Mouse (Mus musculus): ENCODE results near the gene Ryr2.
"Not testable (repeated sequence)": the region's sequence is repeated elsewhere in the genome, so short reads cannot be mapped to it uniquely, and the experiment has no call there.

Ryr2 gene

DNA sequence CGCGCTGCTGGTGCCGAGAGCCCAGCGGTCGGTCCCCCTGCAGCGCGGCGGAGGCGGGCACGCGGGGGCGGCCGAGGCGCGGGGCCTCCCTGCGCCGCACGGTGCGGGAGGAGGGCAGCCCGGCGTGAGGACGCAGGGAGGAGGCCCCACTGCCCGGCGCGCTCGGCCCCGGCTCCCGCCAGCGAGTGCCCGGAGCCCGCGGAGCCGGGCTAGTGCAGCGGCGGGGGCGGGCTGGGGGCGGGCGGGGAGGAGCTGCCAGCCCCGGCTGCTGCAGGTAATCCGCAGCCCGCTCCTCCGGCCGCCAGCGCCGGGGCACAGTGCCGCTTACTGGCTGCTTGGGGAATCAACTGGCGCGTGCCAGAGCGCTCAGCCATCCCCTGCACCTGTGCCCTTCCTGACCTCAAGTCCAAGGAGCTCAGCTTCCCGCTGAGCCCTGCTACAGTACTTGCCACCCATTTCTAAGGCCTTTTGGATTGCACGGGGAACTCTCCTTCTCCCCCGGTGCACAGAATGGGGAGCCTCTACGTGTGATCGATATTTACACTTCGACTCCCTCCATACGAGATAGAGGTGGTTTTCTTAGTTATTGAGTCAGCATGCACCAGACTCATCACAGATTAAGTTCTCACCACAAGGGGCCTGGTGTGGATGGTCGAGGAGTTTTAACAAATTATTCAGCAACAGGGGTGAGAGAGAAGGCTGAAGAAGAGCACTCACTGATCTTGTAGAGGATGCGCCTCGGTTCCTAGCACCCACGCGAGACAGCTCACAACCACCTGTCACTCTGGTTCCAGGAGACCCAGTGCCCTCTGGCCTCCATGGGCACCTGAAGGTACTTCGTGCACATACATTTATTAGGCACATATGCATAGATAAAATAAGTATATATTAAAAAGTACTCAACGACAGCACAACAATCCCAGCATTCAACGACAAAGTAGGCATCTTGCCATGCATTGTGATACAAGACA is at the start of gene Ryr2:
TSS of gene Ryr2 (minus strand) at position 284 of the 971 bp plus-strand sequence.
- DNase-seq, result peak; percentile 74

DNA sequence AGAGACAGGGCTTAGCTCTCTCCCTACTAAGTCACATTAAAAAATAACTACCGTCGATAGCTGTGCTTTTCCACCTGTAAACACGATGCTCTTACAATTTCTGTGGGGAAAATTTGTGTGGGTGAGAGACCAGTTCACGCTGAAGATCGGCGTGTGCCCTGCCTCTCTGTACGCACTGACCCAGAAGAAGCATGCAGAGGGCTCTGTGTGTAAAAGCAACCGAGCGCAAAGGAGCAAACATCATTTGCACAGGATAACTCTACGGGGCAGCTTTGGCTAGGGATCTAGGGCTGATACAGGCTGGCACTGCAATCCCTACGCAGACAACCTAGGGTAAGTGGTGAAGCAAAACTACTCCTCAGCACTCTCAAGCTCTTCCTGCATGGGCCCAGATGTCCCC is 47.2 kb upstream of the Ryr2 start:
- DNase-seq, result no peak

DNA sequence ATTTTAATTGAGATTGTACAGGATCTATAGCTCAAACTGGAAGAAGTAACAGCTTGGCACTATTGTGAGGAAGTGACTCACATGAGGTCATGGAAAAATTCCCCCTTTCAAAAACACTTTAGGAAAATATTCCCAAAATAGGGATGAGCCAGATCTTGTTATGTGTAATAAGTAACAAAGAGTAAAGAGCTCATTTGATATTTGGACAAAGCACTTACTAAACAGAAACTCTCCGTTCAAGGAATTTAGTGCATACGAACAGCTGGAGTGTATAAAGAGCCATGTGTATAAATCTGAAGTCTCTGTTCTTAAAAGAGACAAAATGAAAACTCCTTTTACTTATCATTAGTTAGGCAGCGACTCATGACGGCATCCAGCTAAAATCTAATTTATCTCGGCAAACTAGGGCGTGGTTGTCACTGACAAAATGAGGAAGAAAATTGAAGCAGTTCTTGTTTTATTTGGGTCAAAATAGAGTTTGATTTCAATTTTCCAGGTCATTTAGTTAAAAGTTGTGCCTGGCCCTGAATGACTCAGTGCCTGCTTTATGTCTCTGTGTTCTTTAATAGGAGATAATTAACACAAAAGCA is 40.3 kb upstream of the Ryr2 start:
- no peak for DNase-seq

DNA sequence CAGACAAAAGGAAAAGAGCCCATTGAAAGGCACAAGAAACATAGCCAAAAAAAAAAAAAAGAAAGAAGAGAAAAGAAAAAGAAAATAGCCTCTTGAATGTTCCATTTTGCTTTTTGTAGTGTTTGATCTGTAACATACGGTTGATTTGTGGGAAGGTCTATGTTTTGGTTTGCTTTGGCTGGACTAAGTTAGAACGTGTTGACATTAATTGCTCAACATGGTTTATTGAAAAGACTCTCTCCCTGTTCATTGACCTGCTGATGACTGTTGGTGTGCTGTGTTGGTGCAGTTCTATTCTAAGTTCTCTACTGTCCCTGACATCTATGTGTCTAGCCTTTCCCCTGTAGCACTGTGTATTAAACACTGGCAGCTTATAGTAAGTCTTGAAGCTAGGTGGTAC is 39.7 kb upstream of the Ryr2 start:
- DNase-seq, result no peak

DNA sequence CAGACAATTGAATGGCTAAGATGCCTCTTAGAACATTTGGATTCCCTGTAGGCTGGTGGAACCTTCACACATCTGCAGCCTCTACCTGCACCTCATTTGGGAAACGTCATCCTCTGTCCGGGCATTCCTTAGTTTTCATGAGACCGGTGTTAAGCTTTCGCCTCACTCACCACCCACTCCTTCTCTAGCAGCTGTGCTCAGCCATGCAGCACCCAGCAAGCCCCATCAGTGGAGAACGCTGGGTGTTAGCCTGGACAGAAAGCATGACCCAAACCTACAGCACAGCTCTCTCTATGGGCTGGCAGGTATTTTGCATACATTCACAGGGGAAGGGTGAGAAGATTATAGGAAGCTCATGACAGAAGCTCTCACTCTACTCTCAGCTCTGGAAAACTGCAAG is 36.6 kb upstream of the Ryr2 start:
- no peak for DNase-seq

DNA sequence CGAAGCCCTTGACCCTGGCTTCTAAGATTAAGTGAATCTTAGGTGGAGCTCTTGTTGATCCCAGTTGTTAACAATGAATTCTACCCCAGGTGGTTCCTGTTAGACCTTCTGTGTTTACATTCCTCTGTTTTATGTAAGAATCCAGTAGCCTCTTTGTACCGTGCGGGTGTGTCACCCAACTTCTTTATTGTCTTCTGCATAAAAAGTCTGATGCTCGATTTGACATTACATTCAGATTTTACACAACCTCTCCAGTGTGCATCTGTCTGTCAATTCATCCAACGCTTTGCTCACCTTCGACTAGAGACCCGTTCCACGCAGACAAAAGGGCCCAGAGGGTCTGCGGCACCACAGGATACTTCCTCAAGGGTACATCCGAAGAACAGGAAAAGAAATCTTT is 29.7 kb upstream of the Ryr2 start:
- not testable (repeated sequence) for DNase-seq

DNA sequence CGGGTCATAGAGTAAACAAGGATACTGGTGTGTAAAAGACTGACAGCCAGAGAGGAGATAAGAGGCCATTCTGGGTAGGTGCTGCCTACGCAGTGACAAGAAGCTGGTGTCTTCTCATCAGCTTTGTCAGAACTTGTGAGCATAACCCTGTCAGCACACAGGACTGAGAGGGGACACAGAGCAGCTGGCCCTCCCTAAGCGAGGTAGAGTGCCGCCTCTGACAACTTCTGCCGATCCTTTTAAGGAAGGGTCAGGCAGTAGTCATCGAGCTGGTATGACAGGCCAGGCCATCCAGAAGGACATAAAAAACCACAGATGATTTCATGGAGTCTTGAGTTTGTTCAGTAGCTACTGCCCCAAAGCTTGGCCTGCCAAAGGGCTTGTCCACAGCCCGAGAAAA is 26.8 kb upstream of the Ryr2 start:
- no peak for DNase-seq

DNA sequence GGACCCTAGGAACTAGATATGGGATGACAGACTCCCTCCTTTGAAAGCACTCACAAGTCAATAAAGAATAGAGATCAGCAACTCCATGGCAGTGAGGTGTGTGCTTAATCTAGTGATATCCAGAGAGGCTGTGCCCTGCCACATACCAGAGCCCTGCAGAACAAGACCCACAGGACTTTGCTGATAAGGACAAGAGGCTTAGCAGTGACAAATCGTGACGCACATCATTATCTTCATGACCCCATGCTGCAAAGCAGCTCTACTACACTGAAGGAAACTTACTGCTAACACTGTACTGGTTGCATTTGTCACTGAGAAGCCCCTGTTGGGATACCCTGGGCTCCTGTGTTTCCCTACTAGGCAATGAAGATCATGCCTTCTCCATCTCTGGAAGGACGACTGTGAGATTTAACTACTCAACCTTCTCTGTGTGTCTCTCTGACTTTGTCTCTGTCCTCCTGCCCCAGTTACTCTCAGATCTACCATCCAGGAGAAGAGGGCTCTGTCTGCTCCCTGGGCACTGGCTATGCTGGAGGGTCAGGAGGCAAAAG is 25.5 kb upstream of the Ryr2 start:
- DNase-seq, result no peak

DNA sequence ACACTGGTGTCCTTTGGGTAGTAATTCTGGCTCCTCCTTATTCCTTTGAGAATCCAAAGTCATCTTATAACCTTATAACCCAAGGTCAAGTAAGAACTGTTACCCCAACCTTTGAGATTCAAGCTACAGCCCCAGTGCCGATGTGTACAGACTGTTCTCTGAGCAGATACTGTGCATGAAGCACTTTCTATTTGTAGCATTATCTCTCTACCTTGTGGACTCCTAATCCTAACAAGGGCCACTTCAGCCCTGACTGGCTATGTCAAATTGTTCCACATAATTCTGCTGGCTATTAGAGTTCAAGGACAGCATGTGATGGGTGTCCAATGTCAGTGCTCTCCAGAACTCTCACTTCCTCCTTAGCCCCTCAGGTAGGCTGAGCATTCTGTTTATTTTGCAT is 22.4 kb upstream of the Ryr2 start:
- no peak for DNase-seq

DNA sequence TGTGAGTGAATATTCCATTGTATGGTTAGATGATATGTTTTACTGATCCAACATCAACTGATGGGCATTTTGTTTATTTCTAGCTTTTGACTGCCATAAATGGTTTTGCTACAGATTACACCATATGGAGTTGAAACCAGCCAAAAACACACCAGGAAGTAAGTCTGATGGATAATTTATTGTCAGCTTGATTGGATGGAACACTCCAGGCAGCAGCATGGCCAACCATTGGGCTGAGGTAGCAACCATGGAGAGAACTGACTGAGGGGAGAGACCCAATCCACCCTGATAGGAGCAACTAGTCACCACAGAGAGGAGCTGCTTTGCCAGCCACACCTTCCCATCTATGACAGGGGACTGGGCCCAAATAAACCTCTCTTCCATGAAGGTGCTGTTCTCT is 19.4 kb upstream of the Ryr2 start:
- DNase-seq, result no peak

DNA sequence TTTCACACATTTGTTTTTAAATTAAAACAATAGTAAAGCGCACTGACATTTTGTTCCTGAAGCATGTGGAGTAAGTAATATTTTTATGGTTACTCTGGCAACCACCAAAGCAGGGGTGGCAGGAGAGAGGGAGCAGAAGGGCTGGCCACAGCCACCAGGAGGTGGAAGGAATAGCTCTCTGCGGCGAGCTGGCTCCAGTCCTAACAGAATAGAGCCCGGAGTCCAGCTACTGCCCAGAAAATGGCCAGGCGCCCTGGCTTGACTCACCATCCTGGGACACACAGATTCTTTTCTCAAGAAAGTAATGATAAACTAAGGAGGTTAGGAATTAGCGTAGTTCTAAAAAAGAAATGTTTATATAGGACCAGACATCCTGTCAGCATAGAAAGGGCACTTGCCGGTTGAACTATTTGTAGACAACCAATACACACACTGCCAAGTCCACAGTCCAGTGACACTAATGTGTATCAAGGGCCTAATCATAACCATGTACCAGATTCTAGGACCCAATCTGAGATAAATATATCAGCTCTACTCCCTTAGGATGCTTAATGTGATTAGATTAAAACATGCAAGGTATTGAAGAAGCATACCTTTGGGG is 18.3 kb upstream of the Ryr2 start:
- DNase-seq, result no peak

DNA sequence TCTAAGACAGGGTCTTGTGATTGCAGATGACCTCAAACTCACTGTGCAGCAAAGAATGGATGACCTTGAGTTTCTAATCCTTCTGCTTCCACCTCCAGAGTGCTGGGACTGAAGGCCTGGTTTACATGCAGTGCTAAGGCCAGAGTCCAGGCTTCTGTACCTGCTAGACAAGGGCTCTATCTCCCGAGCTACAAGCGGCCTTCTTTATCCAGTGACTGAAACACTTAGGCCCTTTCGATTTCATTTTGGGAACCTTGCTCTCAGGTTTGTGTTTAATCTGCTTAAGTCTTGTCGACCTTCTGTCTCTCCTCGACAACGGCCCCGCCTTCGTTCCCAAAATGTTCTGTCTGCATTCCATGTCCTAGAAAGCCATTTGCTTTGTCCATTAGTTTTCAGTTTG is 8.8 kb upstream of the Ryr2 start:
- no peak for DNase-seq

DNA sequence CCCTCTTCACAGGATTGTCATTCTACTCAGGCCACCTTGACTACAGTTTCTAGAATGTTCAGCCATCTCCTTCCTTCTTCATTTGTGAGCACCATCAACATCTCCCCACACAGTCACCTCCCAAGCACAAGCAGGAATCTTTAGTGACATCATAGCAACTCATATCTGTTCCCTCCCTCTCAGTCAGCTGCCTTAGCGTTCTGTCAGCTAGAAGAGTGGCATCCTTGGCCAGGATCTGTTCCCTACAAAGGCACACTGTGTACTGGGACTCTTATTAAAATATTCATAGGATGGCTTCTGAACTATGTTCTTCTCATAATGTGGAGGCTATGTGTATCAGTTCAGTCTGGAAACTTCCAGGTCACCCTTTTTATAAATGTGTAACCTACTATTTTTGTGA is 8.1 kb upstream of the Ryr2 start:
- DNase-seq, result no peak

DNA sequence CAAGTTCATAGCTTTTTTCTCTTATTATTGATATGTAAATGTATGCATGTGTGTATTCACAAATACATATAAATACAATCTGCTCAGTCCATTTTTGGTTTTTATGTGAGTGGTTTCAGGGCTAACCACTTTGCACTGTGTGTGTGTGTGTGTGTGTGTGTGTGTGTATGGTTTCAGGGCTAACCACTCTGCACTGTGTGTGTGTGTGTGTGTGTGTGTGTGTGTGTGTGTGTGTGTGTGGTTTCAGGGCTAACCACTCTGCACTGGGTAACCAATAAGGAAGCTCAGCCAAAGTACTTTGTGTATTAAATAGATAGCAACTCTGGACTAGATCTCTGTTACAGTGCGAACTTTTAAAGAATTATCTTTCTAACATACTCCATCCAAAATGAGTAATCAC is 2.2 kb upstream of the Ryr2 start:
- no peak for DNase-seq

DNA sequence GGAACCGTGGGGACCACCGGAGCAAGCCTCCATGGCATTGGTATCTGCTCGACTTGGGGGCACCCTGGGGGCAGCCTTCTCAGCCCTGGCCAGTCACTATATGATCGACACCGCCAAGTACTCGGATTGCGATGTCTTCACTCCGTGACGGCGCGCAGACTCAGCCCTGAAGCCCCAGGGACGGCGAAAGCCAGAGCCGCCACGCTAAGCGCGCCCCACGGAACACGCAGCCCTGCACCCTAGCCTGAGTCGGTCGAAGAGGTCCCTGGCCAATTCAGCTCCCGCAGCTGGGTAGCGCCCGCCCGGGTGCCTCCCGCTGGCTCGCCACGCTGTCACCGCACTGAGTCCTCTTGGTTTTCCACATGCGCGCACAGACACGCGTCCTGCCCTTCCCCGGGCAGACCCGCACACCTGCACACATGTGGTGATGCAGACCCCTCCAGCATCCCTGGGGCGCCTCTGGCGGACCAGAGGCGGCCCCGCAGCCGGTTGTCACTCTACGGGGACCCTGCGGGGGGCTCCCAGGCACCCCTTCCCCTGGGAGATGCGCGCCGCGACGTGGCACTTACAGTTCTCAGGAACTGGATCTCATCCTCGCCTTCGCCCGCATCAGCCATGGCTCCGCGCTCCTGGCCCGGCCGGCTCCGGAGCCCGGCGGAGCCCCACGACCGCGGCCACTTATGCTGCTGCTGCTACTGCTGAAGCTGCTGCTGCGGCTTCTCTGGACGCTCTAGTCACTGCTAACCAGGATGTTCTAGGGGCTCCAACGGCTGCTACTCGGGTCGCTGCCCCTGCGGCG is 716 bp downstream of the Ryr2 start:
- peak; percentile 66 for DNase-seq

DNA sequence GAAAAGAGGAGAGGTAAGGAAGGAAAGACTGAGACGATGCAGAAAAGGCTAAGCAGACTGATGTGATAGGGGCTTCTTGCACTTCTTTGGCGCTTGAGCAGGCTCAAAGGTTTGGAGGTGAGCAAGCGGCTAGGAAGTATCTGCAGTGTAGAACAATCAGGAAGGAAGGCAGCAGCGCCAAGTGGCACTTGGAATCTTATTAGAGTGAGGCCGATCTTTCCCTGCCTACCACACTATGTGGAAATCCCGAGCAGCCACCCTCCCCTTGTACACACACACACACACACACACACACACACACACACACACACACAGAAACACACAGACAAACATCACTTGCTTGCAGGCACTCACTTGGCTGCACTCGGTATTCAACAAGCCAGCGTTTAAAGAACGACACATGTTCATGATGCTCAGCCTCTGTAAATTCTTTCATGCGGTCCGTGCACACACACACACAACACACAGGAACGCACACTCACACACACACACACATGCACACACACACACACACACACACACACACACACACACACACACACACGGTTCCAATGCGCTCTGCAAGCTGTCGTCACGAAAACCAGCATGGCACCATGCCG is 1.4 kb downstream of the Ryr2 start:
- peak; percentile 36 for DNase-seq

DNA sequence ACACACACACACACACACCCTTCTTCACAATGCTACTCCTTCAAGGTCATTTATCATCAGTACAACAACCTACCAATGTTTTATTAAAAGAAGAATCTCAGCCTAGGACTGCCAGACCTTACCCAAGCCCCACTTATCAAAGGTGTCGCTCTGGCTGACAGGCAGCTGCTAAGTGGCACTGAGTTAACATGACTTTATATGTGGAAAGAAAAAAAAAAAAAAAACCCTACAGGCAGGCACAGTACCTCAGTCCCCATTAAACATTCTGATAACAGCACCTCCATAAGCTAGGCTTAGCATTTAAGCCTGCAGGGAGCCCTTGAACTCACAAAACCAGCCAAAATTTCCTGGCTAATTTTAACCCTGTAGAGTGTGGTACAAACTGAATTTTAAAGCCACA is 2.4 kb downstream of the Ryr2 start:
- no peak for DNase-seq

DNA sequence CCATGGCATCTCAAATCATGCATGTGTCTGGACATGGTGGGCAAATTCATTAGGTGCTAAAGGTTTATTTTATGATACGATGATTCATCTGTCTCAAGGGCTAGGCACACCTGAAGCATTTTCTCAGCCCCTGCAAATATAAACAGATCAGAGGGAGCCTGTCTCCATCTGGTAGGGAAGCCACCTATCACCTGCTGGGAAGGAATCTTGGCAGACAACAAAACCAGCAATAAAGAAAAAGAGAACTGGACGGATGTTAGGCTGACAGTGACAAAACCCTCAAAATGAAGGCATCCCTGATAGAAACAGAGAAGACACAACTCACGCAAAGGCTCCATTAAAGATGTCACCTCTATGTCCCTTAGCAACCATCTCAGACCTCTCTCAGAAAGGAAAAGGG is 3.7 kb downstream of the Ryr2 start:
- no peak for DNase-seq

DNA sequence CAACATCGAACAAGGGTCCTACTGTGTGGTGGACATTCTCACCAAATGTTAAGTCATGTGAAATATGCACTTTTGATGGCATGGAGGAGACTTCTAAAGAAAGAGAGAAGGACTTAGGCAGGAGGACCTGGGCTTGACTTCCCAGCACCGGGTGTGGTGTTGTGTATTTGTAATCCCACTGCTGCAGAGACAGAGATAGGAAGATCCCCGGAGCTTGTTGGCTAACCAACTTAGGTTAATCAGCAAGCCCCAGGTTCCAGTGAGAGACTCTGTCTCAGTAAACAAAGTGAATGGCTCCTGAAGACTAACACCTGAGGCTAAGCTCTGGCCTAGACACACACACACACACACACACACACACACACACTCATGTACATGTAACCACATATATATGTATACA is 7.3 kb downstream of the Ryr2 start:
- no peak for DNase-seq

DNA sequence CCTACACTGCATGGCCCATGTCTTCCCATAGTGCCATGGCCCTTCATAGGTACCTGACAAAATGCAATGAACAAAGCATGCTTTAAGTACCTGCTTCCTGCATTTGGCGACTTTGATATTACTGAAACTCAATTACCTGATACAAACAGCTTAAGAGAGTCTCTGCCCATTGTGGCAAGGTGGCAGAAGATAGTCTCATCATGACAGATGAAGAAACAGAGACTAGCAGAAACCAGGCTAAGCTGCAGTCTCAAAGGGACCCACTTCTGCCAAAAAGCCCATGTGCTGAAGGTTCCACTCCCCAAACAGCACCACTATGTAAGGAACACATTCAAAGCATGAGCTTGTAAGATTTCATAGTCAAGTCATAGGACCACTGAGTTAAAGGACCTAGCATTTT is 7.8 kb downstream of the Ryr2 start:
- DNase-seq, result no peak

DNA sequence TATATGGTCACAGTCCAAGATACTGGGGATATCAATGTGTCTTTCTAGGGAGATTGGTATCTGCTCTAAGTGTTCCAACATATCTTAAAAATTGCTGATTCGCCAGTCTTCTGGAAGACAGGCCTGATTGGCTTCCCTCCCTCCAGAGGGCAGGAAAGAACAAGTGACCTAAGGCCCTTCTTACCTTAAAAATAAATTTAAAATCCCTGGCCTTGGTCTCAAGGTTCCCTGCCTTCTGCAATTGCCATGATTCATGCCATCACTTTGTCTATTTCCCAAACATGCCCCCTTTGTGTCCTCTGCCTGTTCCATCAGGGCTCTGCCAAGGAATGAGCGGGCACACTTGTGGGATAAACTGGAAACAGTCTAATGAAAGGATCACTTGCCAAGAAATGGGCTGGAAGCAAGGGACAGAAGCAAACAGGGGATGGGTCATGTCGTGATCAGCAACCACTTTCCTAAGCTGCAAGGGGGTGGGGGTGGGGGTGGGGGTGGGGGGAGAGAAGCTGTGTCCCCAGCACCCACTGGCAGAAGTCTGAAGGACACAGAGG is 10.3 kb downstream of the Ryr2 start:
- no peak for DNase-seq

DNA sequence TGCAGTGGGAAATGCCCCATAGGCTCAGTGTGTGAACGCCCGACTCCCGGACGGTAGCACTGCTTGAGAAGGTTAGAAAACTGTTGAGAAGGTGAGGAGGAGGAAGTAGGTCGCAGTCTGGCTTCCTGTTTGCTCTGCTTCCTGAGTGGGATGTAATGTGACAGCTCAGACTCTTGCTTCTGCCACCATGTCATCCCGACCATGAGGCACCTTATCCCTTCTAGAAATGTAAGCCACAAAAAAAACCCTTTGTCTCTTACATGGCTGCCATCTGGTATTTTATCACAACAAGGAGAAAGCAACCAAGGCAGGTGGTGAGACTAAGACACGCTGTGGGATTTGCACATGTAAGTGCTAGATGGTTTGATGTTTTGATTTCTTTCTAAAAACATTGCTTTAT is 12.2 kb downstream of the Ryr2 start:
- DNase-seq, result no peak

Data from right cerebral cortex, postnatal 4 days (tissue).